Mouse (Mus musculus): ENCODE measurements at regions not wholly inside any gene's neighbourhood (a gene's known extent, or its start where the extent isn't known, plus 50 kb on each side); places are given as distances from the start of the nearest gene placed in this dataset.

- TF ChIP-seq GATA1 (IDR thresholded peaks at IDR 0.05; ENCODE audit: low read depth, low read length): no peak
- no peak for TF ChIP-seq EP300 (IDR thresholded peaks at IDR 0.05; ENCODE audit: low read depth in 1 of 2, low read length in 2 of 2)
- TF ChIP-seq MAX (IDR thresholded peaks at IDR 0.05; ENCODE audit: low read length): no peak
- TF ChIP-seq ZKSCAN1 (IDR thresholded peaks at IDR 0.05; ENCODE audit: low read depth, low read length): no peak
- TF ChIP-seq CTCF (IDR thresholded peaks at IDR 0.05 in 2 of 3, conservative IDR thresholded peaks at IDR 0.05 in 1 of 3; ENCODE audit: control insufficient read depth in 1 of 3, insufficient read depth in 1 of 3, low read depth in 2 of 3, low read length in 3 of 3, poor library complexity in 1 of 3, severe bottlenecking in 1 of 3): no peak
- TF ChIP-seq USF1 (IDR thresholded peaks at IDR 0.05; ENCODE audit: low read depth, low read length): no peak
- TF ChIP-seq ZMIZ1 (IDR thresholded peaks at IDR 0.05; ENCODE audit: low read depth, low read length): no peak
- no peak for TF ChIP-seq TBP (IDR thresholded peaks at IDR 0.05; ENCODE audit: low read depth, low read length)
- TF ChIP-seq HCFC1 (IDR thresholded peaks at IDR 0.05; ENCODE audit: low read depth, low read length): no peak
- no peak for TF ChIP-seq CHD2 (IDR thresholded peaks at IDR 0.05; ENCODE audit: low read length)
- no peak for TF ChIP-seq TCF12 (IDR thresholded peaks at IDR 0.05; ENCODE audit: low read depth, low read length)
- no peak for TF ChIP-seq ETS1 (IDR thresholded peaks at IDR 0.05; ENCODE audit: low read depth, low read length)
- no peak for TF ChIP-seq ELF1 (IDR thresholded peaks at IDR 0.05; ENCODE audit: low read depth, low read length)
- no peak for TF ChIP-seq NRF1 (IDR thresholded peaks at IDR 0.05; ENCODE audit: insufficient read depth, low read depth, low read length, poor library complexity, severe bottlenecking)
These were observed 79.0 kb upstream of the Krr1 start for GRCm38 (mm10) chr10:111893489-111893888.

Measured in MEL (cell line).